Mouse (Mus musculus): ENCODE data around the gene Basp1.

- TF ChIP-seq GATA1 (IDR thresholded peaks at IDR 0.05; ENCODE audit: borderline replicate concordance, low read length) (no peak), FLI1 (IDR thresholded peaks at IDR 0.05; ENCODE audit: low read length) (no peak)
Measured at GRCm38 (mm10) chr15:25364819-25365463, 48.6 kb downstream of the Basp1 start.
